Mouse (Mus musculus) left cerebral cortex, adult 6 months (tissue): ENCODE measurements around the gene Prr15l. TPM values are rescaled to one million over a fixed set of nuclear protein-coding genes. Genes with fewer than 3 reads are reported as not detected.

ENCODE experiments used
- long read RNA-seq, 2 experiments: library from polyadenylated mRNA; unstranded; transcript quantifications; one replicate each; pipeline ENCODE4 v2.0.0; 2019 to 2020
- polyA plus RNA-seq: library from polyadenylated mRNA; unstranded; fragments of <200 nt; fragmentation: Nextera tagmentation; gene quantifications from 2 replicates; pipeline ENCODE4 v1.2.3, GENCODE M21; 2021

Gene Prr15l
- polyA plus RNA-seq: 0.16 TPM in 1 of 2 replicates, not detected in the other
- long read RNA-seq, experiment 1: 0 reads
- long read RNA-seq, experiment 2: 0 reads

DNA sequence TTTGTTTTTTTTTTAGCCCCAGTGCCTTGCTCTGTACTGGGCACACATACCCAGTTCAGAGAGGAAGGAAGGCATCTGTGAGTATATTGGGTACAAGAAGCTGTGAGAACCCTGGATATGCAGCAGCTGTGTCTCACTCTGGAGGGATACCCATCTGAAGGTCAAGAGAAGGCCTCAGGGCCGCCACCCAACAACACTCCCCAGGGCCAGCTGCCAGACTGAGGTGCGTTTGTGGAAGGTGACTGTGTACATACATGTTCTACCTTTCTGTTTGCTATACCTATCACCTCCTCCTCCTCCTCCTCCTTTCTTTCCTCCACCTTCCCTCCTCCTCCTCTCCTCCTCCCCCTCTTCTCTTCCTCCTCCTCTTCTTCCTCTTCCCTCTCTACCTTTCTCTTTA lies at the start of gene Prr15l:
TSS of gene Prr15l (plus strand) at position 17 of the 400 bp plus-strand sequence.

DNA sequence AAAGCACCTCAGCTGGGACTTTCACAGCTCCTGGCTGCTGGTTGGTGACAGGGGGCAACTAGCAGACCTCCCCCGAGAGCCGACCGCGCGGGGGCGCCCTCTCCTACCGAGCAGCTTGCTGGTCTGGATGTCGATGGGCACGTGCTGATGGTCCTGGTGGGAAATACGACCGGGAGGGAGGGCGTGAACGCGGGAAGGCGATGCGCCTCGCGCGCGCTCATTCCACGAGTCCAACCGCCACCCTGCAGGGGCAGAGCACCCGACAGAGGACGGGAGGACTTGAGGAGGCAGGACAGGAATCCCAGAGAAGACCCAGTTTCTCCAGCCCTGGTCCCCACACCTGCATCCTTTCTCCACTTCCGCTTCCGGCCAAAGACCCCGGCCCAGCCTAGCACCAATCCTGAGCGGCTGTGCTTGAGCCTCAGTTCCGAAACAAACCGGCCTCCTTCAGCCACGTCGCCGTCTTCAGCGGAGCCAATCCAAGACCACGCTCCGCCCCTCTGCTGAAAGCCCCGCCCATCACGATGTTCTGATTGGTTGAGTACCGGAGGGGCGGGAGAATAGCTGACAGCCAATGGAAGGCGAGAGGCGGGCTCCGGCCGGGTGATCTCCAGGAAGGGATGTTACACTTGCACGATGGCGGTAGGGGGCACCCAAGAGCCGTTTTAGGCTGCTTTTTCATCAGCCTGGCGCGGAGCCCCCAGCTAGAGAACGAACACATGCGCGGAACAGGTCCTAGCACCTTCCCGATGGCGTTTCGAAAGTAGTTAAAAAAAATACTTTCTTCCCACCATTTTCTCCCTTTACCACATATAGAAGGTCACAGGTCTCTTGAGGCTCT lies 11.6 kb upstream of the Prr15l start, which contains the start of gene Cdk5rap3:
TSS of gene Cdk5rap3 (minus strand) at position 453 of the 841 bp plus-strand sequence.

DNA sequence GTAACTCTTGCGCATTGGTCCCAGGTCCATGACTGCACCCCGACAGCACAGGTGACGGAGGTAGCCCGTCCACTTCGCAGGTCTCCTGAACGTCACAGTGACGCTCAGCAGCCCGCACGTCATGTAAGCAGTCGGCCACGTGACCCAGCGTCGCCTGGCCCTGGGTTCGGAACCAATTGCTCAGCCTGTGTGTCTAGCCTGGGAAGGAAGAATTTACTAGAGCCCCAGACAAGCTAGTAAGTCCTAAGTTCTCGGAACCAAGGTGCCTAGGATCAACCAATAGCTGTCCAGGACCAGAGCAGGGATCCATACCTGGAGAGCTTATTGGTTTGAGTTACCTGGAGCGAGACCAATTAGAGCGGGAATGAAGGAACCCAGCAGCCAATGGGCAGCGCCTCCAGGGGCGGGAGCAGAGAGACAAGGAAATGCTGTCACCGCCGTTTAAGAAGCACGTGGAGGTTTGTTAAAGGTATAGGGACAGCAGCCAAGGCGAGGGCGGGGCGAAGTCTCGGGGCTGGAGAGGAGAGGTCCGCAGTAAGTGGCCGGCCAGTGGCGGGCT lies 15.9 kb downstream of the Prr15l start, which contains the start of gene Pnpo:
TSS of gene Pnpo (minus strand) at position 241 of the 559 bp plus-strand sequence.

DNA sequence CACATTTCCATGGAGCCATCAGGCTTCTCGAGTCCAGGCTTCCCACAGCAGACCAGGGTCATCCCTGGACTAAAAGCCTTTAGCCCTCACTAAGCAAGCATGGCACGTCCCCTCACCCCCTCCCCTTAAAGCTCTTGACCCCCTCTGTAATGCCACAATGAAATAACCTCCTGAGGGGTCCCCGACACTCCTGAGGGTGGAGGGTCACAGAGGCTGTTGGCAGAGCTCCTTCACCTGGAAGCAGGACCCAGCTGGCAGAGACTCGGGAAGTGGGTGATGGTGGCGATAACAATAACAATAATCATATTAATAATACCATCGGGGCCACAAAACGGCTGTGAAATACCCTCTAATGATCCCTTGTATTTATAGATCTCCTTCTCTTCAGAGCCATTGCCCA lies 55.0 kb downstream of the Prr15l start, which contains the start of gene Sp2:
TSS of gene Sp2 (minus strand) at position 101 of the 400 bp plus-strand sequence.

Other genes with a start within 250 kb of the Prr15l start
- 14.9 and 16.7 TPM in 2 replicates for gene Snx11, start 150.5 kb upstream of the Prr15l start, polyA plus RNA-seq
- 25.2 and 35.2 TPM in 2 replicates for gene Cbx1, start 139.0 kb upstream of the Prr15l start, polyA plus RNA-seq
- gene Nfe2l1, start 98.1 kb upstream of the Prr15l start, polyA plus RNA-seq: 49.3 and 58.5 TPM in 2 replicates
- 8.5 and 22.0 TPM in 2 replicates for gene Copz2, start 78.2 kb upstream of the Prr15l start, polyA plus RNA-seq
- gene Cdk5rap3, start 11.6 kb upstream of the Prr15l start, polyA plus RNA-seq: 35.2 and 39.4 TPM in 2 replicates
- 31.9 and 40.4 TPM in 2 replicates for gene Pnpo, start 15.9 kb downstream of the Prr15l start, polyA plus RNA-seq
- 3.6 and 7.2 TPM in 2 replicates for gene Sp2, start 54.9 kb downstream of the Prr15l start, polyA plus RNA-seq
- 0.09 and 0.13 TPM in 2 replicates for gene Sp6, start 85.3 kb downstream of the Prr15l start, polyA plus RNA-seq
- gene Scrn2, start 101.8 kb downstream of the Prr15l start, polyA plus RNA-seq: 6.3 and 7.4 TPM in 2 replicates
- gene Lrrc46, start 113.3 kb downstream of the Prr15l start, polyA plus RNA-seq: 0.78 and 0.80 TPM in 2 replicates
- 63.3 and 69.1 TPM in 2 replicates for gene Mrpl10, start 113.5 kb downstream of the Prr15l start, polyA plus RNA-seq
- gene Osbpl7, start 122.5 kb downstream of the Prr15l start, polyA plus RNA-seq: 4.2 and 4.7 TPM in 2 replicates
- 0.14 TPM in 1 of 2 replicates, not detected in the other for gene Tbx21, start 187.2 kb downstream of the Prr15l start, polyA plus RNA-seq
- 1.2 and 2.4 TPM in 2 replicates for gene Tbkbp1, start 223.4 kb downstream of the Prr15l start, polyA plus RNA-seq